Comparison of ENCODE assay signal across 24 mouse cellular contexts in the genomic region with DNA sequence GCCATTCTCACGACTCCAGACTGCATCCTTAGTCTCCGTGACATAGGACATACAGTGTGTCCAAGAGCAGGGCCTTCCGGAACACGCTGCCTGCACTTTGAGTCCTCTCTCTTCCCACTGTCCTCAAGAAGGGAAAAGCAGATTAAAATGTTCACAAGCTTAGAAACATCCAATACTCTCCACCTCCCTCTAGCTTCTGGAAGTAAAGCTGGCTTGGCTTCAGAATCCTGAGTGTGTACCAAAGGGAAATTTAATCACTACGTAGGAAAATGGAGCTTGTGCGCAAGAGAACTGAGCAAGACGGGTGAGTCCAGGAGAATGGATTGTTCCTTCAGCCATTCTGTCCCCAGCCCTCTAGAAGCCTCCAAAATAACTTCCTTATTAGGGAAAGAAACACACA. TPM values are rescaled to one million over a fixed set of nuclear protein-coding genes. Genes with fewer than 3 reads are reported as not detected.
DNase-seq lines count a peak whose midpoint lies in the region; ATAC-seq and TF ChIP-seq lines count a peak whose summit lies in the region.
"Had no signal": no experiment of that assay in that cellular context is flagged by ENCODE, and none has a peak within 500 bp of the region (broad histone marks: within the 10 kb centered on the region; RNA-seq: fewer than 3 reads in every experiment).

No protein-coding gene starts in this region.

- no peak for TF ChIP-seq POLR2A in thymus, adult 2 months (IDR thresholded peaks at IDR 0.05; ENCODE audit: control insufficient read depth, extremely low read depth, insufficient read depth, low read length, poor library complexity)

- H3K36me3 ChIP-seq in hindbrain, embryonic 11.5 days (ENCODE audit: control insufficient read depth, insufficient read depth, low read length), result no peaks in the 10 kb centered on the region
- H3K36me3 ChIP-seq in hindbrain, embryonic 16.5 days (ENCODE audit: control insufficient read depth, insufficient read depth, low read length), result no peaks in the 10 kb centered on the region
- no peaks in the 10 kb centered on the region for H3K36me3 ChIP-seq in neural tube, embryonic 15.5 days
- H3K36me3 ChIP-seq in stomach, postnatal 0 days (ENCODE audit: control insufficient read depth, insufficient read depth, low read length), result no peaks in the 10 kb centered on the region
- H3K36me3 ChIP-seq in thymus, adult 2 months (ENCODE audit: control insufficient read depth, insufficient read depth, low read length), result no peaks in the 10 kb centered on the region
- H3K36me3 ChIP-seq: G1E; heart, embryonic 13.5 days had no signal

- TF ChIP-seq CTCF in stomach, postnatal 0 days (IDR thresholded peaks at IDR 0.05; ENCODE audit: low read depth), result peak; percentile 16; the same call in 1 of the 2 replicates
- TF ChIP-seq CTCF in thymus, adult 2 months (IDR thresholded peaks at IDR 0.05; ENCODE audit: borderline replicate concordance, control insufficient read depth, extremely low read depth, insufficient read depth, low read length, poor library complexity), result no peak

- peaks cover 83% of the 10 kb centered on the region for H3K27me3 ChIP-seq in hindbrain, embryonic 11.5 days (ENCODE audit: control insufficient read depth, insufficient read depth, low read length)
- peaks cover 55% of the 10 kb centered on the region for H3K27me3 ChIP-seq in hindbrain, embryonic 16.5 days (replicated peaks; ENCODE audit: control insufficient read depth, insufficient read depth, low read length)
- peaks cover 90% of the 10 kb centered on the region for H3K27me3 ChIP-seq in neural tube, embryonic 15.5 days (replicated peaks)
- peaks cover 6% of the 10 kb centered on the region; the same call in 1 of the 2 replicates for H3K27me3 ChIP-seq in stomach, postnatal 0 days (ENCODE audit: control insufficient read depth, insufficient read depth, low read length)
- peaks cover 13% of the 10 kb centered on the region for H3K27me3 ChIP-seq in thymus, adult 2 months (ENCODE audit: control insufficient read depth, insufficient read depth, low read length)
- H3K27me3 ChIP-seq: CH12.LX had no signal

- no peak overlapping the region for H3K27ac ChIP-seq in hindbrain, embryonic 11.5 days (ENCODE audit: low read depth, low read length)
- no peak overlapping the region for H3K27ac ChIP-seq in hindbrain, embryonic 16.5 days (ENCODE audit: low read depth, low read length)
- no peak overlapping the region for H3K27ac ChIP-seq in neural tube, embryonic 15.5 days (replicated peaks)
- no peak overlapping the region for H3K27ac ChIP-seq in stomach, postnatal 0 days (replicated peaks)
- H3K27ac ChIP-seq in thymus, adult 2 months (ENCODE audit: control insufficient read depth, insufficient read depth, low read length), result no peak overlapping the region
- H3K27ac ChIP-seq: gastrocnemius, adult 2 months; heart, embryonic 13.5 days had no signal

- H3K4me2 ChIP-seq in hindbrain, embryonic 11.5 days (replicated peaks; ENCODE audit: low read depth, low read length), result no peak overlapping the region
- H3K4me2 ChIP-seq in hindbrain, embryonic 16.5 days (ENCODE audit: low read length), result no peak overlapping the region
- H3K4me2 ChIP-seq in neural tube, embryonic 15.5 days, result no peak overlapping the region
- H3K4me2 ChIP-seq in stomach, postnatal 0 days (replicated peaks; ENCODE audit: low read depth), result no peak overlapping the region
- H3K4me2 ChIP-seq: heart, embryonic 13.5 days had no signal

- TF ChIP-seq EP300 in stomach, postnatal 0 days (optimal IDR thresholded peaks at IDR 0.05), result no peak

- no peak overlapping the region for H3K9ac ChIP-seq in hindbrain, embryonic 11.5 days (ENCODE audit: low read depth, low read length)
- H3K9ac ChIP-seq in hindbrain, embryonic 16.5 days (ENCODE audit: low read depth, low read length), result no peak overlapping the region
- H3K9ac ChIP-seq in neural tube, embryonic 15.5 days (replicated peaks), result no peak overlapping the region
- H3K9ac ChIP-seq in stomach, postnatal 0 days (ENCODE audit: low read length), result no peak overlapping the region
- H3K9ac ChIP-seq: forebrain, postnatal 0 days; heart, embryonic 13.5 days had no signal

- 38% methylated on average over 7 of the region's 7 CpGs for WGBS in hindbrain, embryonic 11.5 days
- 20% methylated on average over 7 of the region's 7 CpGs for WGBS in hindbrain, embryonic 16.5 days
- 30% methylated on average over 7 of the region's 7 CpGs for WGBS in neural tube, embryonic 15.5 days
- 36% methylated on average over 7 of the region's 7 CpGs for WGBS in stomach, postnatal 0 days
- 66% methylated on average over 7 of the region's 7 CpGs for WGBS in thymus, adult 2 months

- no peaks in the 10 kb centered on the region for H3K4me1 ChIP-seq in hindbrain, embryonic 11.5 days (replicated peaks; ENCODE audit: control insufficient read depth, insufficient read depth, low read length)
- H3K4me1 ChIP-seq in hindbrain, embryonic 16.5 days (ENCODE audit: control insufficient read depth, insufficient read depth, low read depth, low read length), result no peaks in the 10 kb centered on the region
- H3K4me1 ChIP-seq in neural tube, embryonic 15.5 days, result peaks cover 5% of the 10 kb centered on the region
- no peaks in the 10 kb centered on the region for H3K4me1 ChIP-seq in stomach, postnatal 0 days (replicated peaks; ENCODE audit: control insufficient read depth, insufficient read depth)
- no peaks in the 10 kb centered on the region for H3K4me1 ChIP-seq in thymus, adult 2 months (replicated peaks; ENCODE audit: control insufficient read depth, insufficient read depth, low read length)

- no peak overlapping the region for H3K4me3 ChIP-seq in hindbrain, embryonic 11.5 days (ENCODE audit: low read depth, low read length)
- H3K4me3 ChIP-seq in hindbrain, embryonic 16.5 days (ENCODE audit: low read length), result no peak overlapping the region
- no peak overlapping the region for H3K4me3 ChIP-seq in neural tube, embryonic 15.5 days (replicated peaks)
- no peak overlapping the region for H3K4me3 ChIP-seq in stomach, postnatal 0 days (ENCODE audit: low read depth, low read length)
- H3K4me3 ChIP-seq in thymus, adult 2 months (ENCODE audit: control insufficient read depth, insufficient read depth, low read length), result no peak overlapping the region
- H3K4me3 ChIP-seq: gastrocnemius, adult 2 months; heart, embryonic 13.5 days had no signal

- ATAC-seq in hindbrain, embryonic 11.5 days (ENCODE audit: low FRiP score), result no peak
- ATAC-seq in hindbrain, embryonic 16.5 days, result no peak
- ATAC-seq in neural tube, embryonic 15.5 days (ENCODE audit: low FRiP score), result no peak
- ATAC-seq in stomach, postnatal 0 days (ENCODE audit: low FRiP score, low TSS enrichment), result no peak
- ATAC-seq: forebrain, embryonic 14.5 days; forebrain, postnatal 0 days; intestine, postnatal 0 days; Patski had no signal

- peak; percentile 36 for DNase-seq in hindbrain, embryonic 11.5 days (ENCODE audit: low spot score)
- DNase-seq in neural tube, embryonic 10.5 days (ENCODE audit: extremely low spot score, low spot score), result peak; percentile 11
- no peak for DNase-seq in stomach, postnatal 0 days (ENCODE audit: low spot score)
- no peak for DNase-seq in thymus, adult 2 months
- DNase-seq: adrenal gland, postnatal 10 days; adrenal gland, postnatal 36 days; B cell, adult 2 months; cerebellum, adult 18-20 months; cerebellum, adult 9-10 months; cerebellum, postnatal 14 days; forebrain, postnatal 0 days; gastrocnemius, adult 2 months; gastrocnemius, postnatal 14 days; heart, adult 18-20 months; heart, postnatal 14 days; heart, postnatal 4 days had no signal

- no peaks in the 10 kb centered on the region; the same call in 1 of the 2 replicates for H3K9me3 ChIP-seq in hindbrain, embryonic 11.5 days (ENCODE audit: control insufficient read depth, low read length)
- peaks cover 5% of the 10 kb centered on the region for H3K9me3 ChIP-seq in hindbrain, embryonic 16.5 days (ENCODE audit: control insufficient read depth, low read length)
- 0 out of 2 replicates have a peak, but pooled peaks cover 2% of the 10 kb centered on the region for H3K9me3 ChIP-seq in neural tube, embryonic 15.5 days (replicated peaks)
- H3K9me3 ChIP-seq in stomach, postnatal 0 days (ENCODE audit: control insufficient read depth, low read length), result no peaks in the 10 kb centered on the region
- H3K9me3 ChIP-seq: heart, embryonic 13.5 days had no signal

RNA-seq across cellular contexts. Expression of a gene that starts 9.4 kb away (rescaled TPM):
- 9.8 and 14.7 TPM in 2 replicates for polyA plus RNA-seq in hindbrain, embryonic 11.5 days (2014; fragmentation: Nextera tagmentation; extraction: Ambion mirVana)
- 3.8 and 5.1 TPM in 2 replicates for polyA plus RNA-seq in hindbrain, embryonic 16.5 days (2015; fragmentation: Nextera tagmentation; extraction: Ambion mirVana)
- 5.3 and 6.7 TPM in 2 replicates for polyA plus RNA-seq in neural tube, embryonic 15.5 days (2015; fragmentation: Nextera tagmentation; extraction: Ambion mirVana)
- 1.6 and 2.8 TPM in 2 replicates for polyA plus RNA-seq in stomach, postnatal 0 days (2015; fragmentation: Nextera tagmentation; extraction: Ambion mirVana)
- polyA plus RNA-seq in thymus, adult 2 months (2012; rRNA removed), result 0.05 TPM in 1 of 2 replicates, not detected in the other
- polyA plus RNA-seq: G1E; intestine, postnatal 0 days; Patski had no signal

Comparison
In these comparisons a context has a peak if more than half of its experiments do, and no peak if none do; other contexts are left out.
1. DNase-seq: peak in hindbrain, embryonic 11.5 days (single experiment) and neural tube, embryonic 10.5 days (single experiment); none in stomach, postnatal 0 days (single experiment) and thymus, adult 2 months (single experiment).